Mouse (Mus musculus) neural tube, embryonic 15.5 days (tissue): ENCODE results near the gene R3hdm4. TPM values are rescaled to one million over a fixed set of nuclear protein-coding genes. Genes with fewer than 3 reads are reported as not detected.

Experiments used
- ATAC-seq: fragments of 200-750 bp; cut with Nextera tagmentation; 2 replicates; pipeline ENCODE4 v1.8.0; 2017; ENCODE audit warnings: mild to moderate bottlenecking, moderate TSS enrichment, moderate library complexity; ENCODE audit not compliant: low FRiP score
- H3K27ac ChIP-seq: fragments of 300-500 bp; sonication (generic); replicated peaks from 2 replicates; pipeline ENCODE4 v1.5.1; 2015; ENCODE audit warnings: mild to moderate bottlenecking, inconsistent platforms
- H3K27me3 ChIP-seq: fragments of 300-500 bp; sonication (generic); replicated peaks from 2 replicates; pipeline ENCODE4 v1.6.1; 2015; ENCODE audit warnings: inconsistent platforms
- H3K36me3 ChIP-seq: fragments of 300-500 bp; sonication (generic); 2 replicates; pipeline ENCODE4 v1.6.1; 2015; ENCODE audit warnings: inconsistent platforms
- H3K4me1 ChIP-seq: fragments of 300-500 bp; sonication (generic); 2 replicates; pipeline ENCODE4 v1.6.1; 2015; ENCODE audit warnings: inconsistent platforms
- H3K4me2 ChIP-seq: fragments of 300-500 bp; sonication (generic); 2 replicates; pipeline ENCODE4 v1.6.1; 2015; ENCODE audit warnings: inconsistent platforms, mild to moderate bottlenecking, moderate library complexity
- H3K4me3 ChIP-seq: fragments of 300-500 bp; sonication (generic); replicated peaks from 2 replicates; pipeline ENCODE4 v1.5.1; 2015; ENCODE audit warnings: mild to moderate bottlenecking, inconsistent platforms
- H3K9ac ChIP-seq: fragments of 300-500 bp; sonication (generic); replicated peaks from 2 replicates; pipeline ENCODE4 v1.6.1; 2015; ENCODE audit warnings: mild to moderate bottlenecking, inconsistent platforms
- H3K9me3 ChIP-seq: fragments of 300-500 bp; sonication (generic); replicated peaks from 2 replicates; pipeline ENCODE4 v1.6.1; 2016; ENCODE audit warnings: inconsistent platforms
- WGBS: fragments of 180-500 bp; shearing (Covaris S2); methylation state at CpG from one replicate; pipeline ENCODE4 v1.1.7; 2015; ENCODE audit warnings: mixed read lengths; 5-methylcytosine and 5-hydroxymethylcytosine counted together
- polyA plus RNA-seq: library from polyadenylated mRNA; unstranded; fragments of >200 nt; fragmentation: Nextera tagmentation; extraction: Ambion mirVana; gene quantifications from 2 replicates; pipeline ENCODE4 v1.2.1, GENCODE M21; 2015

R3hdm4 gene
- polyA plus RNA-seq, 1 experiment from 2014 or later: 288 TPM

GRCm38 (mm10) chr10:79920056-79920890 is 735 bp downstream of the R3hdm4 start:
- no peaks in the 10 kb centered on the region for H3K9me3 ChIP-seq
- no peaks in the 10 kb centered on the region for H3K36me3 ChIP-seq
- no peak overlapping the region for H3K9ac ChIP-seq
- H3K27ac ChIP-seq: no peak overlapping the region
- peak overlapping the region; percentile 60 for H3K4me2 ChIP-seq
- peaks cover 65% of the 10 kb centered on the region for H3K27me3 ChIP-seq
- H3K4me3 ChIP-seq: peak overlapping the region; percentile 34
- WGBS: 20% methylated on average over 26 of the region's 26 CpGs
- H3K4me1 ChIP-seq: peaks cover 49% of the 10 kb centered on the region
- no peak for ATAC-seq

- H3K9me3 ChIP-seq: no peaks in the 10 kb centered on the region
- H3K27ac ChIP-seq: no peak overlapping the region
- ATAC-seq: no peak
- H3K4me2 ChIP-seq: peak overlapping the region; percentile 26; the same call in 1 of the 2 replicates
- H3K4me1 ChIP-seq: peaks cover 58% of the 10 kb centered on the region
- H3K36me3 ChIP-seq: no peaks in the 10 kb centered on the region
- no peak overlapping the region for H3K9ac ChIP-seq
- WGBS: 3% methylated on average over 21 of the region's 21 CpGs
- no peak overlapping the region for H3K4me3 ChIP-seq
- H3K27me3 ChIP-seq: peaks cover 65% of the 10 kb centered on the region
Observed at GRCm38 (mm10) chr10:79919251-79919849, 1.7 kb downstream of the R3hdm4 start.

GRCm38 (mm10) chr10:79918231-79919078 is 2.6 kb downstream of the R3hdm4 start:
- Histone ChIP-seq H3K4me3 (peak overlapping the region; percentile 82; the same call in 1 of the 2 replicates), H3K9me3 (no peaks in the 10 kb centered on the region), H3K27ac (no peak overlapping the region), H3K4me1 (peaks cover 67% of the 10 kb centered on the region), H3K36me3 (no peaks in the 10 kb centered on the region), H3K27me3 (peaks cover 60% of the 10 kb centered on the region), H3K4me2 (peak overlapping the region; percentile 19), H3K9ac (no peak overlapping the region)
- 5% methylated on average over 33 of the region's 35 CpGs for WGBS
- no peak for ATAC-seq

GRCm38 (mm10) chr10:79917532-79918100 is 3.4 kb downstream of the R3hdm4 start:
- no peaks in the 10 kb centered on the region for H3K9me3 ChIP-seq
- H3K4me1 ChIP-seq: peaks cover 67% of the 10 kb centered on the region
- H3K27me3 ChIP-seq: peaks cover 52% of the 10 kb centered on the region
- peak overlapping the region; percentile 96 for H3K4me2 ChIP-seq
- H3K4me3 ChIP-seq: peak overlapping the region; percentile 82
- H3K9ac ChIP-seq: peak overlapping the region; percentile 98
- WGBS: 61% methylated on average over 5 of the region's 5 CpGs
- ATAC-seq: no peak
- no peak overlapping the region for H3K27ac ChIP-seq
- H3K36me3 ChIP-seq: 0 out of 2 replicates have a peak, but pooled peaks cover under 1% of the 10 kb centered on the region

- 0 out of 2 replicates have a peak, but pooled peaks cover 4% of the 10 kb centered on the region for H3K36me3 ChIP-seq
- peak; percentile 79 for ATAC-seq
- H3K4me1 ChIP-seq: peaks cover 67% of the 10 kb centered on the region
- H3K9ac ChIP-seq: peak within 1 kb of the TSS; percentile 98
- peak within 1 kb of the TSS; percentile 96 for H3K4me2 ChIP-seq
- H3K27me3 ChIP-seq: peaks cover 45% of the 10 kb centered on the region
- peak within 1 kb of the TSS; percentile 82 for H3K4me3 ChIP-seq
- H3K9me3 ChIP-seq: no peaks in the 10 kb centered on the region
- H3K27ac ChIP-seq: peak within 1 kb of the TSS; percentile 80
- WGBS: 1% methylated on average over 42 of the region's 42 CpGs
Observed at GRCm38 (mm10) chr10:79916808-79917531, 4.0 kb downstream of the R3hdm4 start, which contains the start of gene Kiss1r. Kiss1r (plus strand) TSS chr10:79916971.

GRCm38 (mm10) chr10:79916081-79916480 is 4.9 kb downstream of the R3hdm4 start:
- Histone ChIP-seq H3K9me3 (no peaks in the 10 kb centered on the region), H3K27ac (peak overlapping the region; percentile 80), H3K4me1 (peaks cover 58% of the 10 kb centered on the region), H3K36me3 (peaks cover 13% of the 10 kb centered on the region), H3K4me2 (peak overlapping the region; percentile 96), H3K9ac (peak overlapping the region; percentile 98), H3K27me3 (peaks cover 36% of the 10 kb centered on the region), H3K4me3 (peak overlapping the region; percentile 82)
- no peak for ATAC-seq
- 7% methylated on average over 8 of the region's 8 CpGs for WGBS

- H3K36me3 ChIP-seq: peaks cover 21% of the 10 kb centered on the region
- peaks cover 26% of the 10 kb centered on the region for H3K27me3 ChIP-seq
- H3K4me1 ChIP-seq: peaks cover 50% of the 10 kb centered on the region
- H3K4me3 ChIP-seq: no peak overlapping the region
- 75% methylated on average over 7 of the region's 7 CpGs for WGBS
- H3K9me3 ChIP-seq: no peaks in the 10 kb centered on the region
- H3K27ac ChIP-seq: no peak overlapping the region
- no peak for ATAC-seq
- H3K4me2 ChIP-seq: peak overlapping the region; percentile 96
- 0 out of 2 replicates have a peak overlapping the region, but pooled peaks have one; percentile 98 for H3K9ac ChIP-seq
Observed at GRCm38 (mm10) chr10:79914948-79915596, 5.9 kb downstream of the R3hdm4 start.

GRCm38 (mm10) chr10:79914131-79914947 is 6.7 kb downstream of the R3hdm4 start:
- H3K4me1 ChIP-seq: peaks cover 55% of the 10 kb centered on the region
- H3K4me2 ChIP-seq: peak overlapping the region; percentile 11; the same call in 1 of the 2 replicates
- peaks cover 19% of the 10 kb centered on the region for H3K27me3 ChIP-seq
- H3K9me3 ChIP-seq: no peaks in the 10 kb centered on the region
- H3K36me3 ChIP-seq: peaks cover 21% of the 10 kb centered on the region
- no peak for ATAC-seq
- 79% methylated on average over 9 of the region's 11 CpGs for WGBS
- H3K27ac ChIP-seq: no peak overlapping the region
- no peak overlapping the region for H3K4me3 ChIP-seq
- H3K9ac ChIP-seq: peak overlapping the region; percentile 9; the same call in 1 of the 2 replicates

- WGBS: 67% methylated on average over 20 of the region's 20 CpGs
Observed at GRCm38 (mm10) chr10:79912412-79912811, 8.6 kb downstream of the R3hdm4 start.

More at GRCm38 (mm10) chr10:79912412-79912811, 8.6 kb downstream of the R3hdm4 start:
- no peak overlapping the region for H3K27ac ChIP-seq
- H3K9ac ChIP-seq: no peak overlapping the region
- ATAC-seq: no peak
- peaks cover 21% of the 10 kb centered on the region for H3K36me3 ChIP-seq
- H3K4me1 ChIP-seq: peaks cover 48% of the 10 kb centered on the region
- no peaks in the 10 kb centered on the region for H3K9me3 ChIP-seq
- no peak overlapping the region for H3K4me2 ChIP-seq
- H3K27me3 ChIP-seq: no peaks in the 10 kb centered on the region
- no peak overlapping the region for H3K4me3 ChIP-seq
